Mouse (Mus musculus) embryo, embryonic 11.5 days (tissue): ENCODE results near the gene Ldoc1.

Source experiments
- DNase-seq: peaks from one replicate; pipeline ENCODE4 v3.0.0-alpha.2; 2012; ENCODE audit warnings: low read depth, low spot score

The Ldoc1 gene

DNA sequence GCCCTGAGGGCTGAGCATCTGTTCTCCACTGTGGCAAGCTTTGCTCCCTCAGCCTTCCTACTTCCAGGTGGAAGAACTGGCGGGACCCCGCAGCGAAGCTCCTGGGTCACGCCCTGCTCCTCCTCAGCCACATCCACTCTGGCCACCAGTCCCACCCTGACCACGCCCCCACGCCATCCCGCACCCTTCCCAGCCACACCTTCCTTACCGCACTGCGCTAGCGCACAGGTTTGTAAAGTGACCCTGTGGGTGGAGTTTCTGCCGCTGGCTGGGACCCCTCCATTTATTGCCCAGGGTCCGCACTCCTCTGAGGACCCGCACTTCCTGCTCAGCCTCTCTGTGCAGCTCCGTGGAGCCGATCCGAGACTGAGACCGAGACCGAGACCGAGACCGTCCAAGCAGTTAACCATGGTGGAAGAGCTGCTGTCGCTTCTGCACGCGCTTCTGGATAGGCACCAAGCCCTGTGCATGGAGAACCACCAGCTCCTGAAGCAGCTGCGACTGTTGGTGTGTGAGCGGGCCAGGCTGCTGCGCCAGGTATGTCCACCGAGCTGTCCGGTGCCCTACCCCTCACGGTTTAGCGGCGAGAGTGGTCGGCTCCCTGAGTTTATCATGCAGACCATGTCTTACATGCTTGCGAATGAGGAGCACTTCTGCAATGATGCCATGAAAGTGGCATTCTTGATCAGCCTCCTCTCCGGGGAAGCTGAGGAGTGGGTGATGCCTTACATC, at the start of gene Ldoc1:
Ldoc1 (plus strand) TSS at position 196 of the 732 bp plus-strand sequence.
- no peak for DNase-seq

DNA sequence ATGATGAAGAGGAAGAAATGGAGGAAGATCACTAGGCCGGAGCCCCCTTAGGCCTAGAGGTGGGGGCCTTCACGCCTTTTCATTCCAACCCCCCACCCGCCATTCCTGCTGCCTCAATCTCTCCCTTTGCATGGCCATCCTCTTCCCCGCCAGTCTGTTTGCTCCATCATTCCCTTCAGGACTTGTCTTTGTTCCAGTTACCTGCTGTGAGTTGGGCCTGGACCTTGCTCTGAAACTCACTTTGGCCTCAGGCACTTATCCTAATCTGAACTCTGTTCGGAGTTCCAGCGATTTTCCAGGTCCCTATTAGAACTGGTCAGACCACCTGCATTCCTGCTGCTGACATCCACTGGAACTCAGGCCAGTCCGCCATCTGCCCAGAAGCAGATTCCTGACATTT, 834 bp downstream of the Ldoc1 start:
- no peak for DNase-seq

DNA sequence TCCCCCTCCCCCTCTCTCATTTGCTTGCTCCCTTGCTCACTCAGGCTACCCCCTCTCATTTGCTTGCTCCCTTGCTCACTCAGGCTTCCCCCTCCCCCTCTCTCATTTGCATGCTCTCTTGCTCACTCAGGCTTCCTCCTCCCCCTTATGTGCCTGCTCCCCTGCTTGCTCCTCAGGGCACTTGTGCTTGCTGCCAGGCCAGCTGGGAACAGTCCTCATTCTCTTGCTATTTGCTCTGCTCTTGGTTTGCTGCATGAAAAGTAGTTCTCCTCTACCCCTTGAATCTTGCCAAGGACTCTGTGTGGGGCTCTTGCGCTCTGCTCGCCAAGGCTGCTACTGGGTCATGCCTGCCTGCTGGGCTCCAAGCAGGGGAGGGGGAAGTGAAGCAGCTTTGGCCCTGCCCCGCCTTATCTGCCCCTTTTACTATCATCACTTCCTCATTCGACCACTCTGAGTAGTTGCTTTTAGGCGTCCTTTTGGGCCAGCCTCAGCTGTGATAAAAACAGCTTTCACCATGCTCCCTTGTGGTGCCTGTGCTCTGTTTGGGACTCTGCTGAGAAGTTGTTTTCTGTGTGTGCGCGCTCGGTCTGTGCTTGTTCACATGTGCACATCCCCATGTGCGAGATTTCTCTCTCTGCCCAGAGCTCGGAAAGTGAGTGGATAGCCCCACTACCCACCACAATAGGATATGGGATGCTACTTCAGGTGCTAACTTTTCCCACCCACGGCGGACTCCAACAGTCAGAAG, 13.2 kb downstream of the Ldoc1 start:
- no peak for DNase-seq

DNA sequence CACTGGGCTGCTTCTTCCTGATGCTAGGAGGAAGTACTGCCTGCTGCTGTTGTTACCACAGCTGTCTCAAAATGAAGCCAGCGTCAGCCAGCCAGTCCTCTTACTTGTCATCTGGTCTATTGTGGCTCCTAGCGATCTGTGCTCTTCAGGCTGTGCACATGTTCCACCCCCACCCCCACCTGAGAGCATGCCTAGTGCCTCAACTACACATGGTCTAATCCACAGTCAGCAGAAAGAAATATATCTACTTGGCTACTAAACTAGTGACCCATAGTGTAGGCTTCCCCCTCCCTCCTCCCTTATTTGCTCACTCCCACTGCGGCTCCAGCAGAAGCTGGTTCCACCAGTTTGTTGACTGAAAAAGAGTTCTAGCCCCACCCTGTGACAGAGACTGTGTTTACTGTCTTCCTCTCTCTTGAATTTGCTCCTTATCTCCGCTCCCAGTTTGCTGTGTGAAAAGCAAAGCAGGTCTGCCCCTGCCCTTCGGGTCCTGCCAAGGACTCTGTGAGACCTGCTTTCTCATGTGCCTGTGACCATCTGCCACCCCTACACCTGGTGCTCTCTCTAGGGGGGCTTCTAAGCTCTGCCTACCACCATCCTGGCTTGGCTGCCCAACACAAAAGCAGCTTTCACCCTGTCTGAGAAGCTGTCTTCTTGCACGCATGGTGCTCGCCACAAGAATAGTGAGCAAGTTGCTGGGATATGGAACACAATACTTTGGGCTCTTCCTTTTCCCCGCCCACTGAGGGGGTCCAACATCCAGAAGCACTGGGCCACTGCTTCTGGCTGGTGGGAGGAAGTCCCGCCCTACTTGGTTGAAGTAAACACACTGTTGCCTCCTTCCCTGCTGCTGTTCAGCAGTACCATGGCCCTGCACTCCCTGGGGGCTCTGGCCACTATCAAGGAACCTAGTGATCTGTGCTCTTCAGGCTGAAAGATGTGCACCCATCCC, 14.0 kb downstream of the Ldoc1 start:
- DNase-seq, result no peak

DNA sequence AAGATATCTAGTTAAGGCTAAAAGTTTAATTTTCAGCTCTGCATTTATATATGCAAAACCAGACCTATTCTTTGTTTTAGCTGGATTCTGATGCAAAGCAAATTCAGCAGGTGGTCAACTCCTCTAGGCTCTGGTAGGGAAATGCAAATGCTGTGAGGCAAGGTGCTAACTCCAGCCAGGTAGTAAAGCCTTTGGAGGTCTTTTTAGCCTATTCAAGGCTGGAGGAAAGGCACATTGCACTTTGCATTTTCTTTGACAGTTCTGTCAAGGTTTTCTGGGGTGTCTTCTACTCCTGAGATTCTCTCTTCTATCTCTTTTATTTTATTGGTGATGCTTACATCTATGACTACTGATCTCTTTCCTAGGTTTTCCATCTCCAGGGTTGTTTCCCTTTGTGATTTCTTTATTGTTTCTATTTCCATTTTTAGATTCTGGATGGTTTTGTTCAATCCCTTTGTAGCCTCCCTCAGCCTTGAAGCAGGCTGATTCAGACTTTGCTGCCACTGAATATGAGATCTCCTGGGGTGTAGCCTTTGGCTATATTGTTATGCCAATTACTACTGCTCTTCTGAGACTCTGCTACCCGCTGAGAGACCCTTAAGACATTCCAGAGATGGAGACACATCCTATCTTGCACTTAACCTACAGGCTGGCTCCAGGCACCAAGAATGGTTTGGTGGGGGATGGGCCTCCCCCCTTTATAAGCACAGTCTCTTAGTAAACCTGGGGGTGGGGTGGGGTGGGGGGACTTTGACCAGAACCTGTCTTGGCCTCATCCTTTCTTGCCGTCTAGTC, 18.4 kb downstream of the Ldoc1 start:
- no peak for DNase-seq
